Mouse (Mus musculus) limb, embryonic 13.5 days (tissue): ENCODE results near the gene Uqcc1. TPM values are rescaled to one million over a fixed set of nuclear protein-coding genes. Genes with fewer than 3 reads are reported as not detected.

Source experiments
- ATAC-seq: fragments of 200-750 bp; cut with Nextera tagmentation; 2 replicates; pipeline ENCODE4 v1.8.0; 2017; ENCODE audit warnings: low read depth, moderate number of reproducible peaks, moderate TSS enrichment; ENCODE audit not compliant: low FRiP score
- H3K27ac ChIP-seq: fragments of 300-500 bp; sonication (generic); 2 replicates; pipeline ENCODE4 v1.5.1; 2015; ENCODE audit warnings: inconsistent platforms, mild to moderate bottlenecking, moderate library complexity
- H3K27me3 ChIP-seq: fragments of 300-500 bp; sonication (generic); 2 replicates; pipeline ENCODE4 v1.6.1; 2015; ENCODE audit warnings: mild to moderate bottlenecking, inconsistent platforms
- H3K36me3 ChIP-seq: fragments of 300-500 bp; sonication (generic); 2 replicates; pipeline ENCODE4 v1.6.1; 2015; ENCODE audit warnings: inconsistent platforms, mild to moderate bottlenecking, moderate library complexity
- H3K4me1 ChIP-seq: fragments of 300-500 bp; sonication (generic); 2 replicates; pipeline ENCODE4 v1.6.1; 2015; ENCODE audit warnings: inconsistent platforms
- H3K4me2 ChIP-seq: fragments of 300-500 bp; sonication (generic); replicated peaks from 2 replicates; pipeline ENCODE4 v1.6.1; 2015; ENCODE audit warnings: inconsistent platforms, mild to moderate bottlenecking, moderate library complexity
- H3K4me3 ChIP-seq: fragments of 300-500 bp; sonication (generic); 2 replicates; pipeline ENCODE4 v1.5.1; 2015; ENCODE audit warnings: moderate library complexity, mild to moderate bottlenecking, inconsistent platforms
- H3K9ac ChIP-seq: fragments of 300-500 bp; sonication (generic); 2 replicates; pipeline ENCODE4 v1.6.1; 2015; ENCODE audit warnings: mild to moderate bottlenecking, inconsistent platforms
- H3K9me3 ChIP-seq: fragments of 300-500 bp; sonication (generic); 2 replicates; pipeline ENCODE4 v1.6.1; 2016; ENCODE audit warnings: inconsistent platforms
- WGBS: fragments of 180-500 bp; shearing (Covaris S2); methylation state at CpG from one replicate; pipeline ENCODE4 v1.1.7; 2015; 5-methylcytosine and 5-hydroxymethylcytosine counted together
- polyA plus RNA-seq: library from polyadenylated mRNA; unstranded; fragments of >200 nt; fragmentation: Nextera tagmentation; extraction: Ambion mirVana; gene quantifications from 2 replicates; pipeline ENCODE4 v1.2.1, GENCODE M21; 2015

The Uqcc1 gene
- polyA plus RNA-seq, 1 experiment from 2014 or later: 66.9 TPM

- ATAC-seq: peak; percentile 94
- peaks cover 41% of the 10 kb centered on the region for H3K36me3 ChIP-seq
Observed at GRCm38 (mm10) chr2:155818596-155819391, 111.3 kb downstream of the Uqcc1 start.

DNA sequence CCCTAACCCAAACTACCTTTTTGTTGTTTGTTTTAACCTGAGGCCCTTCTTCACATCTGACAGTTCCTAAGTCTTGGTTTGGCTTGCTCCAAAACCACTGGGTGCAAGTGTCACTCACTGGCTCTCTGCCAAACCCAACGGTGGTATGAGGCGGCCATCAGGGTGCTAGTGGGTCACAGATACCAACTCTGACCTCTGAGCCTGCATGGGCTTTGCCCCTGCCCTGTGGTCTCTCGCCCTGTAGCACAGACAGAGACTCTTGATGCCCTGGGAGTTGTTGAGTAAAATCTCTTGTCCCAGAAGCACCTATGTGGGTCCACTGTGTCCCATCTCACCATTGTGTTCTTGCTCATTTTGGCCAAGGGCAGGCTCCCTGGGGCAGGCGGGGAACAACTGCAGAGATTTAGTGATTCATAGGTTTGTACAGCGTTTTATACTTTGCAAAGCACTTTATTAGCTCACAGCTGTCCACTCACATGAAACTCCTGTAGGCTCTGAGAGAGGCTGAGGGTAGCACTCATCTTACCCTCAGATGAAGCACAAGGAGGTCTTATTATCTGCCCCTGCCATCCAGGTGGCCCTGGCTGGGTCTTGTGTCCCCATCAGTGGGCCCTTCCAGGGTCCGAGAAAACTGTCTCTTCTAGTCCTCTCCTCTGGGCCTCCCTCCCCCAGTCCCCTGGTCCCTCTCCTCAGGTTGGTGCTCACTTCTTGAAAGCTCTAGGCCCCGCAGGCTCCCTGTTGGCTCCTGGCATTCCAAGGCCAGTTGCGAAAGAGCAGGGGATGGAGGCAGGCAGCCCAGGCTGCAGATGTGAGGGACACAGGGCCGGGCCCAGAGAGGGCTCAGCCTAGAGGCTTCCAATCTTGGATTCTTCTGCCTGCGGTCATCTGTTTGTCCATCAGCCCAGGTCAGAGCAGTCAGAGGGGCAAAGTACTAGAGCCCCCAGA, 112.5 kb downstream of the Uqcc1 start:
- peaks cover 29% of the 10 kb centered on the region for H3K36me3 ChIP-seq
- H3K27me3 ChIP-seq: no peaks in the 10 kb centered on the region
- H3K9ac ChIP-seq: peak overlapping the region; percentile 89; the same call in 1 of the 2 replicates
- peaks cover 30% of the 10 kb centered on the region for H3K4me1 ChIP-seq
- H3K27ac ChIP-seq: no peak overlapping the region
- peak overlapping the region; percentile 93 for H3K4me2 ChIP-seq
- ATAC-seq: no peak
- H3K9me3 ChIP-seq: no peaks in the 10 kb centered on the region
- peak overlapping the region; percentile 73 for H3K4me3 ChIP-seq
- WGBS: 77% methylated on average over 10 of the region's 10 CpGs

More at GRCm38 (mm10) chr2:155818596-155819391, 111.3 kb downstream of the Uqcc1 start:
- Histone ChIP-seq H3K4me1 (peaks cover 30% of the 10 kb centered on the region), H3K27me3 (no peaks in the 10 kb centered on the region), H3K4me2 (peak overlapping the region; percentile 93), H3K4me3 (peak overlapping the region; percentile 73), H3K9ac (peak overlapping the region; percentile 89), H3K27ac (peak overlapping the region; percentile 69), H3K9me3 (no peaks in the 10 kb centered on the region)
- WGBS: 2% methylated on average over 37 of the region's 37 CpGs

DNA sequence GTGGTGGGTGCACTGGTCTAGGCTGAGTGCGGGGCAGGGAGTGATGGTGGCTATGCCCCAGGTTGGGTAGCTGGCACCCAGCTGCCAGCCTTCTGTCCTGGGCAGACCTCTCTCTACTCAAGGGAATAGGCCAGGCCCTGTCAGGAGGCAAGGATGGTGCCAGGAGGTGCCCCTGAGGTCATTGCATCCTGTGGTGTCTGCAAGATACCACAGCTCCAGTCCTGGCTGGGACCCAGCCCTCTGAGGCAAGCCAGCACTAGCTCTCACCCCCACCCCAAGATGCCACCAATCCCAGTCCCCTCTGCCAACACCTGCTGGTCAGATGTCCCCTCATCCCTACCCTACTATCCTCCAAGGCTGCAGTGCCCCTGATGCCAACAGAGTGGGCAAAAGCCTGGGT, 113.9 kb downstream of the Uqcc1 start:
- H3K4me3 ChIP-seq: no peak overlapping the region
- H3K4me1 ChIP-seq: peaks cover 30% of the 10 kb centered on the region
- no peak for ATAC-seq
- H3K27me3 ChIP-seq: no peaks in the 10 kb centered on the region
- no peak overlapping the region for H3K9ac ChIP-seq
- WGBS: 100% methylated on average over 1 of the region's 1 CpGs
- H3K36me3 ChIP-seq: peaks cover 17% of the 10 kb centered on the region
- no peak overlapping the region for H3K27ac ChIP-seq
- no peaks in the 10 kb centered on the region for H3K9me3 ChIP-seq
- no peak overlapping the region for H3K4me2 ChIP-seq

GRCm38 (mm10) chr2:155814829-155815228, 115.3 kb downstream of the Uqcc1 start:
- WGBS: 11% methylated on average over 5 of the region's 5 CpGs
- no peak overlapping the region for H3K4me3 ChIP-seq
- peaks cover 30% of the 10 kb centered on the region for H3K4me1 ChIP-seq
- no peaks in the 10 kb centered on the region for H3K27me3 ChIP-seq
- no peak overlapping the region for H3K9ac ChIP-seq
- H3K36me3 ChIP-seq: peaks cover 3% of the 10 kb centered on the region
- no peak overlapping the region for H3K27ac ChIP-seq
- no peak overlapping the region for H3K4me2 ChIP-seq
- H3K9me3 ChIP-seq: no peaks in the 10 kb centered on the region
- ATAC-seq: no peak

DNA sequence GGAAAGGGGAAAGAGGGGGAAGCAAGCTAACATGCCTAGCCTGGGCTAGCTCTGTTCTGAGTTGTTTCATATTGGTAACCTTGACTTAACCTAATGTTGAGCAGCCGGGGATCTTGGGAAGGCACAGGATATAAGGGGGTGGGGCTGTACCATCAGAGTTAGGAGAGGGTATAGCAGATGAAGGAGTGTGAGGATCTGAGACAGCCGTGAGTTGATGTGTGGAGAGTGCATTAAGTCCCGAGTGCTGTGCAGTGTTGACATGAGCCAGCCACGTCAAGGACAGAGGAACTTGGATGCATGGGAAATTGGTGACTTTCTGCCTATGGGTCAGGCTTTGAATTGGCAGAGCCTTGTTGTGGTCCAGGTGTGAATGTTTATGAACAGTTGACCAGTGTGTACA, 117.5 kb downstream of the Uqcc1 start:
- H3K4me1 ChIP-seq: peaks cover 13% of the 10 kb centered on the region
- no peaks in the 10 kb centered on the region for H3K27me3 ChIP-seq
- WGBS: 79% methylated on average over 4 of the region's 4 CpGs
- H3K4me3 ChIP-seq: no peak overlapping the region
- no peaks in the 10 kb centered on the region for H3K36me3 ChIP-seq
- no peak for ATAC-seq
- H3K4me2 ChIP-seq: no peak overlapping the region
- no peaks in the 10 kb centered on the region for H3K9me3 ChIP-seq
- H3K27ac ChIP-seq: no peak overlapping the region
- no peak overlapping the region for H3K9ac ChIP-seq

- Histone ChIP-seq H3K9ac (no peak overlapping the region), H3K36me3 (no peaks in the 10 kb centered on the region), H3K4me3 (no peak overlapping the region), H3K27ac (no peak overlapping the region), H3K27me3 (no peaks in the 10 kb centered on the region), H3K9me3 (no peaks in the 10 kb centered on the region), H3K4me1 (peaks cover 12% of the 10 kb centered on the region), H3K4me2 (no peak overlapping the region)
- no peak for ATAC-seq
- WGBS: 42% methylated on average over 16 of the region's 16 CpGs
Observed at GRCm38 (mm10) chr2:155811821-155812396, 118.2 kb downstream of the Uqcc1 start.

DNA sequence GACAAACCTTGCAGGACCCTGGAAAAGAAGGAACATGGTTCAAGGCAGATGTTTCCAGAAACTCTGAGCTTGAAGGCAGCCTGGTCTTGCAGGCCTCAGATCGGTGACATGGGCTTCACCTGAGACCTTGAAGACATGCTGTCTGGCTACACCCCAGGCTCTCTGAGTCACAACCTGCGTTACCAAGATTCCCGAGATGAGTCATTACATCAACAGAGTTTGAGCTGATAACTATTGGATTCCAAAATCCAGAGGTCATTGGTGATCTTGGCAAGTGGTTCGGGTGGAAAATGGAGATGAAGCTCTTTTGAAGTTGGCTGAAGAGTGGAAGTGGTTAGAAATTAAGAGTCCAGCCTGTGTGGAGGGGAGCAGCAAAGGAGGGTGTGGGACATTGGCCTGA, 120.5 kb downstream of the Uqcc1 start:
- H3K27me3 ChIP-seq: no peaks in the 10 kb centered on the region
- no peak for ATAC-seq

GRCm38 (mm10) chr2:155807408-155807807, 122.7 kb downstream of the Uqcc1 start:
- H3K4me2 ChIP-seq: no peak overlapping the region
- no peak overlapping the region for H3K27ac ChIP-seq
- no peaks in the 10 kb centered on the region for H3K9me3 ChIP-seq
- no peaks in the 10 kb centered on the region for H3K36me3 ChIP-seq
- H3K27me3 ChIP-seq: no peaks in the 10 kb centered on the region
- no peak overlapping the region for H3K4me3 ChIP-seq
- ATAC-seq: no peak
- H3K4me1 ChIP-seq: no peaks in the 10 kb centered on the region
- H3K9ac ChIP-seq: no peak overlapping the region
- 50% methylated on average over 4 of the region's 4 CpGs for WGBS

More for the DNA sequence above, 120.5 kb downstream of the Uqcc1 start:
- Histone ChIP-seq H3K9ac (no peak overlapping the region), H3K4me2 (no peak overlapping the region), H3K36me3 (no peaks in the 10 kb centered on the region), H3K27ac (no peak overlapping the region), H3K9me3 (no peaks in the 10 kb centered on the region), H3K4me1 (peaks cover 2% of the 10 kb centered on the region; the same call in 1 of the 2 replicates), H3K4me3 (no peak overlapping the region)
- WGBS: 84% methylated on average over 4 of the region's 4 CpGs

GRCm38 (mm10) chr2:155806548-155806947, 123.6 kb downstream of the Uqcc1 start:
- H3K36me3 ChIP-seq: no peaks in the 10 kb centered on the region
- H3K9ac ChIP-seq: no peak overlapping the region
- H3K9me3 ChIP-seq: no peaks in the 10 kb centered on the region

DNA sequence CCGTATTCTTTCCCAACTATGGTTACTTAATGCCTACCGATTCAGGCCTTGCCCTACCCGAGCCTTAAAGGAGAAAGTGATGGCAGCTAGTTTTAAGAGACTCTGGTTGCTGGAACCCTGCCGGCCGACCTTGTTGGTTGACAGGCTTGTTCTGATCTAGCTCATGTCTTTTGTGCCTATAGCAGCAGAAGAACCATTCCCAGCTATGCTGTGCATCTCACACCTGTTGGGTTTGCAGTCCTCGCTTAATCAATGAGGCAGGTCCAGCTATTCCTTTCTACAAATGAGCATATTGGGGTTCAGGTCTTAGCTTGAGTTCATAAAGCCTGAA, 124.2 kb downstream of the Uqcc1 start:
- Histone ChIP-seq H3K9me3 (no peaks in the 10 kb centered on the region), H3K4me2 (no peak overlapping the region), H3K36me3 (no peaks in the 10 kb centered on the region), H3K4me3 (no peak overlapping the region), H3K9ac (no peak overlapping the region), H3K27me3 (no peaks in the 10 kb centered on the region), H3K27ac (no peak overlapping the region), H3K4me1 (no peaks in the 10 kb centered on the region)
- no peak for ATAC-seq
- 89% methylated on average over 6 of the region's 6 CpGs for WGBS

More at GRCm38 (mm10) chr2:155806548-155806947, 123.6 kb downstream of the Uqcc1 start:
- Histone ChIP-seq H3K4me1 (no peaks in the 10 kb centered on the region), H3K4me2 (no peak overlapping the region), H3K27ac (no peak overlapping the region), H3K27me3 (no peaks in the 10 kb centered on the region), H3K4me3 (no peak overlapping the region)
- ATAC-seq: no peak
- 72% methylated on average over 5 of the region's 5 CpGs for WGBS

DNA sequence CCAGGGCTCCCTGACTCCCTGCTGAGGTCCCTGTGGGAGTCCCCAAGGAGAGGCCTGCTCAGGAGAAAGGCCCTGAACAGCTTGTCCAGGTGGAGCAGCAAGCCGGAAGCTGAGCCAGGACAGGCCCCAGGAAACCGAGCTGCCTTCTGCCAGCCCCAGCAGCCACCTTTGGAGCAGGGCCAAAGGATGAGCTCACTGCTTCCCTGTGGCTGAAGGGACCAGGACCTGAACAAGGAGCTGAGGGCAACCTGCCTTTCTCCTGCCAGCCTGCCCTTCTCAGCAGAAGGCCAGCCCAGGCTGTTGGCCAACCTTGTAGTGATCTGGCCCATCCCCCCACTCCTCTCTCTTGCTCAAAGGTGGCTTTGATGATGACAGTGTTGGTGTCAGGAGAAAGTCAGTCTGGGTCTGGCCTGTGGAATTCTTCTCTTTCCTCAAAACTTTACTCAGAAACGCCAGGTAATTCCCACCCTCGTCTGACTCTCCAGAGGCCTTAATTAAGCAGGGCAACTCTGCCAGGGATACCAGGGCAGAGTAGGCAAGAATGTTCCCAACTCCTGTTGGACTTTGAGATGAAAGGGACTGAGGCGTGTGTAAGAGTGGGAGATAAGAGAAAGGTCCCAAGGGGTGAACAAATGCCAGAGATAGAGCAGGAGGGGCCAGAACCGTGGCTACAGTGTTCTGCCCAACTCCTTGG, 124.7 kb downstream of the Uqcc1 start:
- 46% methylated on average over 6 of the region's 6 CpGs for WGBS
- no peaks in the 10 kb centered on the region for H3K36me3 ChIP-seq
- H3K9ac ChIP-seq: no peak overlapping the region
- no peak overlapping the region for H3K4me3 ChIP-seq
- H3K9me3 ChIP-seq: no peaks in the 10 kb centered on the region
- no peaks in the 10 kb centered on the region for H3K27me3 ChIP-seq
- H3K4me1 ChIP-seq: no peaks in the 10 kb centered on the region
- H3K4me2 ChIP-seq: no peak overlapping the region
- H3K27ac ChIP-seq: no peak overlapping the region
- ATAC-seq: no peak
